ENCODE assay signal across 8 mouse cellular contexts in the genomic region with DNA sequence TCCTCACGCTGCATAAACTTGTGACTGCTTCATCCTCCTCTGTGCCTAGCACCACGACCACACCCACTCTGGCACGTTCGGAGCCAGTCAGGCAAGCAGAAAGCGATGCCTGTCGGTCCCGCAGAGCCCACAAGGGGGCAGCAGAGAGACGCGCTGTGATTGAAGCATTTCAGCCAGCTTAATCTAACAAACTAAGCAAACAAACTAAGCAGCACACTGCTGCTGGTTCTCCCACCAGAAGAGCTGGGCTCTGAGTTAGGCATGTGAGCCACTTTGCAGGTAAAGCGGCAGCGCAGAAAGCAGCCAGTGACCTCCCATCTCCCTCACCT. TPM values are rescaled to one million over a fixed set of nuclear protein-coding genes. Genes with fewer than 3 reads are reported as not detected.
DNase-seq lines count a peak whose midpoint lies in the region; ATAC-seq and TF ChIP-seq lines count a peak whose summit lies in the region.

No protein-coding gene starts in this region.

- H3K4me1 ChIP-seq in heart, embryonic 13.5 days: peaks cover 5% of the 10 kb centered on the region; the same call in 1 of the 2 replicates
- no peaks in the 10 kb centered on the region; the same call in 1 of the 2 replicates for H3K4me1 ChIP-seq in kidney, postnatal 0 days (replicated peaks; ENCODE audit: insufficient read depth, low read length)
- peaks cover 5% of the 10 kb centered on the region for H3K4me1 ChIP-seq in liver, adult 2 months (ENCODE audit: control insufficient read depth, insufficient read depth, low read length)

- no peak for TF ChIP-seq POLR2A in liver, adult 2 months (IDR thresholded peaks at IDR 0.05; ENCODE audit: extremely low read depth, insufficient read depth, low read length)

- H3K9ac ChIP-seq in heart, embryonic 13.5 days: no peak overlapping the region; the same call in 1 of the 2 replicates
- H3K9ac ChIP-seq in kidney, postnatal 0 days (ENCODE audit: low read depth, low read length): no peak overlapping the region
- H3K9ac ChIP-seq in liver, adult 2 months (ENCODE audit: low read depth, low read length): no peak overlapping the region

- no peaks in the 10 kb centered on the region for H3K79me2 ChIP-seq in liver, adult 2 months (ENCODE audit: control insufficient read depth, insufficient read depth, low read length)

- DNase-seq in CD4-positive, CD25-positive, alpha-beta regulatory T cell, adult 2 months (ENCODE audit: low read depth, low spot score): peak; percentile 94
- DNase-seq in c-Kit-negative CD71-positive TER-119-positive erythroid progenitor cells, embryonic 14.5 days (ENCODE audit: low read depth, low spot score): peak; percentile 51
- peak; percentile 83 for DNase-seq in fibroblast of lung, adult 2 months (ENCODE audit: low read depth)
- DNase-seq in kidney, postnatal 0 days (ENCODE audit: low spot score): peak; percentile 95
- DNase-seq in liver, adult 2 months (ENCODE audit: extremely low read depth, low read depth, low spot score): peak; percentile 76
- peak; percentile 96 for DNase-seq in naive thymus-derived CD4-positive, alpha-beta T cell, adult 2 months (ENCODE audit: low read depth)
- DNase-seq in splenic B cell, adult 2 months (ENCODE audit: low read depth, low spot score): peak; percentile 94

- no peak overlapping the region for H3K27ac ChIP-seq in heart, embryonic 13.5 days (replicated peaks)
- H3K27ac ChIP-seq in kidney, postnatal 0 days: no peak overlapping the region
- H3K27ac ChIP-seq in liver, adult 2 months (replicated peaks; ENCODE audit: insufficient read depth, low read depth, low read length): no peak overlapping the region

- H3K4me2 ChIP-seq in heart, embryonic 13.5 days: peak overlapping the region; percentile 52
- peak overlapping the region; percentile 32 for H3K4me2 ChIP-seq in kidney, postnatal 0 days (ENCODE audit: low read length)

- ATAC-seq in heart, embryonic 13.5 days (ENCODE audit: extremely low read depth, insufficient number of reproducible peaks, low FRiP score, low TSS enrichment): no peak
- peak; percentile 61; the same call in 1 of the 2 replicates for ATAC-seq in kidney, postnatal 0 days (replicated peaks; ENCODE audit: low FRiP score, low read depth)

- no peaks in the 10 kb centered on the region for H3K36me3 ChIP-seq in heart, embryonic 13.5 days
- H3K36me3 ChIP-seq in kidney, postnatal 0 days (ENCODE audit: insufficient read depth, low read length): no peaks in the 10 kb centered on the region
- H3K36me3 ChIP-seq in liver, adult 2 months (ENCODE audit: control insufficient read depth, insufficient read depth, low read length): no peaks in the 10 kb centered on the region
- no peaks in the 10 kb centered on the region for H3K36me3 ChIP-seq in splenic B cell, adult 2 months (ENCODE audit: control insufficient read depth, insufficient read depth, low read length, poor library complexity, severe bottlenecking)

- H3K9me3 ChIP-seq in heart, embryonic 13.5 days: peaks cover 4% of the 10 kb centered on the region
- H3K9me3 ChIP-seq in kidney, postnatal 0 days (replicated peaks; ENCODE audit: low read length): no peaks in the 10 kb centered on the region

- 4% methylated on average over 11 of the region's 11 CpGs for WGBS in heart, embryonic 13.5 days
- WGBS in kidney, postnatal 0 days: 1% methylated on average over 11 of the region's 11 CpGs
- WGBS in liver, adult 2 months: 2% methylated on average over 11 of the region's 11 CpGs

- peak; percentile 99 for TF ChIP-seq CTCF in kidney, postnatal 0 days (IDR thresholded peaks at IDR 0.05; ENCODE audit: low read depth)
- TF ChIP-seq CTCF in liver, adult 2 months (IDR thresholded peaks at IDR 0.05; ENCODE audit: low read depth, low read length): peak; percentile 100

- H3K4me3 ChIP-seq in heart, embryonic 13.5 days: peak overlapping the region; percentile 16; the same call in 1 of the 2 replicates
- no peak overlapping the region for H3K4me3 ChIP-seq in kidney, postnatal 0 days (replicated peaks; ENCODE audit: low read depth, low read length)
- no peak overlapping the region for H3K4me3 ChIP-seq in liver, adult 2 months (ENCODE audit: insufficient read depth, low read depth, low read length)

- peaks cover 25% of the 10 kb centered on the region for H3K27me3 ChIP-seq in heart, embryonic 13.5 days (replicated peaks)
- no peaks in the 10 kb centered on the region for H3K27me3 ChIP-seq in kidney, postnatal 0 days (ENCODE audit: insufficient read depth, low read length)
- H3K27me3 ChIP-seq in liver, adult 2 months (ENCODE audit: control insufficient read depth, insufficient read depth, low read length): no peaks in the 10 kb centered on the region
- no peaks in the 10 kb centered on the region for H3K27me3 ChIP-seq in splenic B cell, adult 2 months (ENCODE audit: control insufficient read depth, insufficient read depth, low read length, poor library complexity, severe bottlenecking)

RNA-seq across cellular contexts. Expression of a gene that starts 8.3 kb away (rescaled TPM):
- 2.7 and 3.8 TPM in 2 replicates for polyA plus RNA-seq in heart, embryonic 13.5 days (2015; fragmentation: Nextera tagmentation; extraction: Ambion mirVana)
- 3.1 and 3.5 TPM in 2 replicates for polyA plus RNA-seq in kidney, postnatal 0 days (2015; fragmentation: Nextera tagmentation; extraction: Ambion mirVana)
- 4.1 and 5.6 TPM in 2 replicates for total RNA-seq in liver, adult 2 months (2014; rRNA removed)
- polyA plus RNA-seq in liver, adult 2 months (2012; rRNA removed): 4.1 and 5.1 TPM in 2 replicates

RNA-seq across cellular contexts. Expression of a gene that starts 44.4 kb away (rescaled TPM):
- 0.25 TPM in 1 of 2 replicates, not detected in the other for polyA plus RNA-seq in heart, embryonic 13.5 days (2015; fragmentation: Nextera tagmentation; extraction: Ambion mirVana)
- polyA plus RNA-seq in kidney, postnatal 0 days (2015; fragmentation: Nextera tagmentation; extraction: Ambion mirVana): 0.47 TPM in 1 of 2 replicates, not detected in the other
- not detected in 2 replicates for total RNA-seq in liver, adult 2 months (2014; rRNA removed)
- not detected in 2 replicates for polyA plus RNA-seq in liver, adult 2 months (2012; rRNA removed)

RNA-seq across cellular contexts. Expression of a gene that starts 44.8 kb away (rescaled TPM):
- not detected in 2 replicates for polyA plus RNA-seq in heart, embryonic 13.5 days (2015; fragmentation: Nextera tagmentation; extraction: Ambion mirVana)
- 15.9 and 17.7 TPM in 2 replicates for polyA plus RNA-seq in kidney, postnatal 0 days (2015; fragmentation: Nextera tagmentation; extraction: Ambion mirVana)
- total RNA-seq in liver, adult 2 months (2014; rRNA removed): 5.5 and 13.4 TPM in 2 replicates
- polyA plus RNA-seq in liver, adult 2 months (2012; rRNA removed): 24.5 and 25.8 TPM in 2 replicates

RNA-seq across cellular contexts. Expression of a gene that starts 48.3 kb away (rescaled TPM):
- not detected in 2 replicates for polyA plus RNA-seq in heart, embryonic 13.5 days (2015; fragmentation: Nextera tagmentation; extraction: Ambion mirVana)
- not detected in 2 replicates for polyA plus RNA-seq in kidney, postnatal 0 days (2015; fragmentation: Nextera tagmentation; extraction: Ambion mirVana)
- total RNA-seq in liver, adult 2 months (2014; rRNA removed): not detected in 2 replicates
- not detected in 2 replicates for polyA plus RNA-seq in liver, adult 2 months (2012; rRNA removed)

RNA-seq across cellular contexts. Expression of a gene that starts 50.6 kb away (rescaled TPM):
- polyA plus RNA-seq in heart, embryonic 13.5 days (2015; fragmentation: Nextera tagmentation; extraction: Ambion mirVana): 4.8 and 5.6 TPM in 2 replicates
- 10.2 and 10.8 TPM in 2 replicates for polyA plus RNA-seq in kidney, postnatal 0 days (2015; fragmentation: Nextera tagmentation; extraction: Ambion mirVana)
- total RNA-seq in liver, adult 2 months (2014; rRNA removed): 10.2 and 12.6 TPM in 2 replicates
- polyA plus RNA-seq in liver, adult 2 months (2012; rRNA removed): 14.6 and 15.3 TPM in 2 replicates

Comparison
In these comparisons a context has a peak if more than half of its experiments do, and no peak if none do; other contexts are left out.
1. RNA of a gene that starts 44.8 kb away (polyA plus RNA-seq): 24.5 to 25.8 TPM in liver, adult 2 months and 15.9 to 17.7 TPM in kidney, postnatal 0 days; not detected in heart, embryonic 13.5 days; every median in the first group is over 10 times any median in the second.
2. Peak in every context shown above with its lines, with median percentiles within 50 percentile points of each other: DNase-seq.